Mouse (Mus musculus): Measurements from ENCODE around the gene Ddias.

DNA sequence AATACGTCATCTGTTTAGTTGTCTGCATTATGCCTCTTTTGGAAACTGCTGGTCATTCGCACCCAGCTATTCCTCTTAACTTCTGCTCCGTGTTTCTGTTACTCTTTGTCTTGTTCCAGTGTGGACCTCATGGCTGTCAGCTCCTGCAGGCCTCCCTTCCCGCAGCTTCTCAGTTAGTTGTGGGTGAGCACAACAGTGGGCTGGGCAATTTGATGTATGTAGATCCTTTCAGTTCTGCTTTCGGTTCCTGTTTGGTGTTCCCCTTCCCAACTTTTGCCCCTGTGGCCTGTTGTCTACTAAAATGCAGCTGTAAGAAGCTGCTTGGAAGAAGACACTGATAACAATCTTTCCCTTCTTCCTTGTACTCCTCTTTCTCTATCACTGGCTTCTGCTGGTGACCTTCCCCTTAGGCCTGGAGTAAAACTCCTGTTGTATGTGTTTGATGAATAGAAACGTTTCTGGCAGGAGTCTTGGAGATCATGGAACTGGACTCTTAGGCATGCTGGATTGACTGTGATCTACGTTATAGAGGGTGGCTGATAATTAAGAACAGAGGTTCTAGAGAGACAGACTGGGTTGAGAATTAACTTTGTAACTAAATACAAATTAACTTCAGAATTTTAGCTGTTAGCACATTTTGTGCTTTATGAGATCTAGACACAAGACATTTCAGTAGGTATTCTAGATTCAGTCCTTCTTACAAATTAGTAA, 4.7 kb upstream of the Ddias start:
- no peak for TF ChIP-seq CTCF (IDR thresholded peaks at IDR 0.05; ENCODE audit: low read depth)
- no peak for TF ChIP-seq EP300 (IDR thresholded peaks at IDR 0.05; ENCODE audit: low read depth)
